Mouse (Mus musculus) intestine, embryonic 14.5 days (tissue): Measurements from ENCODE around the gene Sipa1l3. TPM values are rescaled to one million over a fixed set of nuclear protein-coding genes. Genes with fewer than 3 reads are reported as not detected.
A peak's percentile ranks its signal among the peaks of the same experiment; 100 is the strongest.

Experiments
- ATAC-seq: fragments of 200-750 bp; cut with Nextera tagmentation; replicated peaks from 2 replicates; pipeline ENCODE4 v1.8.0; 2017; ENCODE audit warnings: low read depth, moderate number of reproducible peaks, moderate TSS enrichment, moderate library complexity; ENCODE audit not compliant: low FRiP score, low TSS enrichment
- DNase-seq: peaks from one replicate; pipeline ENCODE4 v3.0.0-alpha.2; 2018; ENCODE audit warnings: low spot score
- H3K27ac ChIP-seq: fragments of 300-500 bp; sonication (generic); 2 replicates; pipeline ENCODE4 v1.5.1; 2014; ENCODE audit warnings: low read depth, mild to moderate bottlenecking, control low read depth
- H3K27me3 ChIP-seq: fragments of 300-500 bp; sonication (generic); replicated peaks from 2 replicates; pipeline ENCODE4 v1.6.1; 2014; ENCODE audit warnings: low read length, control low read depth; ENCODE audit not compliant: control insufficient read depth, insufficient read depth
- H3K36me3 ChIP-seq: fragments of 300-500 bp; sonication (generic); 2 replicates; pipeline ENCODE4 v1.6.1; 2014; ENCODE audit warnings: low read length, control low read depth; ENCODE audit not compliant: control insufficient read depth, insufficient read depth
- H3K4me1 ChIP-seq: fragments of 300-500 bp; sonication (generic); replicated peaks from 2 replicates; pipeline ENCODE4 v1.6.1; 2014; ENCODE audit warnings: low read length, control low read depth, mixed read lengths; ENCODE audit not compliant: control insufficient read depth, insufficient read depth
- H3K4me2 ChIP-seq: fragments of 300-500 bp; sonication (generic); 2 replicates; pipeline ENCODE4 v1.6.1; 2014; ENCODE audit warnings: low read length
- H3K4me3 ChIP-seq: fragments of 300-500 bp; sonication (generic); 2 replicates; pipeline ENCODE4 v1.5.1; 2014; ENCODE audit warnings: low read depth, low read length, control low read depth, mixed read lengths
- H3K9ac ChIP-seq: fragments of 300-500 bp; sonication (generic); 2 replicates; pipeline ENCODE4 v1.6.1; 2014; ENCODE audit warnings: mild to moderate bottlenecking, low read length
- H3K9me3 ChIP-seq: fragments of 300-500 bp; sonication (generic); 2 replicates; pipeline ENCODE4 v1.6.1; 2016; ENCODE audit warnings: low read length, control low read depth; ENCODE audit not compliant: control insufficient read depth
- WGBS: fragments of 180-500 bp; shearing (Covaris S2); extraction: QIAGEN DNeasy Blood & Tissue Kit; methylation state at CpG from one replicate; pipeline ENCODE4 v1.1.7; 2014; 5-methylcytosine and 5-hydroxymethylcytosine counted together
- polyA plus RNA-seq: library from polyadenylated mRNA; unstranded; fragments of >200 nt; fragmentation: Nextera tagmentation; extraction: Ambion mirVana; gene quantifications from 2 replicates; pipeline ENCODE4 v1.2.1, GENCODE M21; 2014

The Sipa1l3 gene
- polyA plus RNA-seq, 1 experiment from 2014 or later = 22.5 TPM

GRCm38 (mm10) chr7:29374054-29374453 lies 144.4 kb downstream of the Sipa1l3 start:
- H3K4me1 ChIP-seq = no peaks in the 10 kb centered on the region
- no peak overlapping the region for H3K4me3 ChIP-seq
- H3K9ac ChIP-seq = no peak overlapping the region
- no peak for ATAC-seq
- WGBS = 84% methylated on average over 6 of the region's 6 CpGs
- no peaks in the 10 kb centered on the region for H3K9me3 ChIP-seq
- H3K27me3 ChIP-seq = no peaks in the 10 kb centered on the region
- H3K36me3 ChIP-seq = peaks cover 57% of the 10 kb centered on the region
- H3K27ac ChIP-seq = no peak overlapping the region
- DNase-seq = no peak
- H3K4me2 ChIP-seq = no peak overlapping the region

GRCm38 (mm10) chr7:29372123-29372522 lies 146.3 kb downstream of the Sipa1l3 start:
- Histone ChIP-seq H3K4me1 (no peaks in the 10 kb centered on the region), H3K27ac (no peak overlapping the region), H3K4me2 (no peak overlapping the region), H3K9ac (no peak overlapping the region), H3K9me3 (no peaks in the 10 kb centered on the region), H3K36me3 (peaks cover 40% of the 10 kb centered on the region), H3K4me3 (no peak overlapping the region), H3K27me3 (no peaks in the 10 kb centered on the region)
- no peak for DNase-seq
- no peak for ATAC-seq
- WGBS = 91% methylated on average over 5 of the region's 5 CpGs

- no peaks in the 10 kb centered on the region for H3K4me1 ChIP-seq
Observed at GRCm38 (mm10) chr7:29370031-29370430, 148.4 kb downstream of the Sipa1l3 start.

GRCm38 (mm10) chr7:29368004-29368320 lies 150.5 kb downstream of the Sipa1l3 start:
- Histone ChIP-seq H3K9me3 (no peaks in the 10 kb centered on the region), H3K4me3 (no peak overlapping the region), H3K4me2 (no peak overlapping the region), H3K27me3 (no peaks in the 10 kb centered on the region), H3K27ac (no peak overlapping the region), H3K4me1 (no peaks in the 10 kb centered on the region), H3K9ac (no peak overlapping the region), H3K36me3 (peaks cover 29% of the 10 kb centered on the region)
- no peak for ATAC-seq
- no peak for DNase-seq
- WGBS = 43% methylated on average over 5 of the region's 5 CpGs

More at GRCm38 (mm10) chr7:29370031-29370430, 148.4 kb downstream of the Sipa1l3 start:
- ATAC-seq (no peak), DNase-seq (no peak)
- peaks cover 35% of the 10 kb centered on the region for H3K36me3 ChIP-seq
- no peaks in the 10 kb centered on the region for H3K9me3 ChIP-seq
- H3K4me2 ChIP-seq = no peak overlapping the region
- no peak overlapping the region for H3K27ac ChIP-seq
- no peaks in the 10 kb centered on the region for H3K27me3 ChIP-seq
- 68% methylated on average over 6 of the region's 6 CpGs for WGBS
- H3K9ac ChIP-seq = no peak overlapping the region
- no peak overlapping the region for H3K4me3 ChIP-seq

- Histone ChIP-seq H3K4me2 (no peak overlapping the region), H3K27ac (no peak overlapping the region), H3K36me3 (peaks cover 34% of the 10 kb centered on the region), H3K4me3 (no peak overlapping the region), H3K9me3 (no peaks in the 10 kb centered on the region), H3K4me1 (no peaks in the 10 kb centered on the region), H3K9ac (no peak overlapping the region), H3K27me3 (no peaks in the 10 kb centered on the region)
- no peak for ATAC-seq
- WGBS = 87% methylated on average over 13 of the region's 13 CpGs
- no peak for DNase-seq
Observed at GRCm38 (mm10) chr7:29367166-29368003, 151.1 kb downstream of the Sipa1l3 start.

GRCm38 (mm10) chr7:29364052-29364451 lies 154.4 kb downstream of the Sipa1l3 start:
- H3K9me3 ChIP-seq = no peaks in the 10 kb centered on the region
- no peak overlapping the region for H3K27ac ChIP-seq
- 15% methylated on average over 4 of the region's 4 CpGs for WGBS
- DNase-seq = peak; percentile 67
- peaks cover 36% of the 10 kb centered on the region for H3K36me3 ChIP-seq
- H3K4me2 ChIP-seq = no peak overlapping the region
- no peak overlapping the region for H3K4me3 ChIP-seq
- H3K9ac ChIP-seq = no peak overlapping the region
- H3K4me1 ChIP-seq = no peaks in the 10 kb centered on the region
- no peaks in the 10 kb centered on the region for H3K27me3 ChIP-seq
- peak; percentile 58; the same call in 1 of the 2 replicates for ATAC-seq

DNA sequence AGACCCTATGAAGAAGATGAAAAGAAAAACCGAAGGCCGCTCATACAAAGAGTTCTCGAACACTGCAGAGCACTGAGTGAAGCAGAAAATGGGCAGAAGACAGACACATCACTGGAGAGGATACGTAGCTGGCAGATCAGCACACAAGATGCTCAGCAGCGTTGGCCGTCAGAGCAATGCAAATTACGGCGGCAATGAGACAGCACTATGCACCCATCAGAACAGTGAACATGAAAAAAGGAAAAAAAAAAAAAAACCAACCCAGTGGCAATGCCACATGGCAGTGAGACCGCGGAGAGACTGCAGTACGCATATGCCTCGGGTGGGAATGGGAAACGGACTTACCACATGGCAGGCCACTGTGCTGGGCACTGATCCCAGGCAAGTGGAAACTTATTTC lies 156.9 kb downstream of the Sipa1l3 start:
- 96% methylated on average over 13 of the region's 13 CpGs for WGBS
- Histone ChIP-seq H3K4me3 (no peak overlapping the region), H3K9ac (no peak overlapping the region)

DNA sequence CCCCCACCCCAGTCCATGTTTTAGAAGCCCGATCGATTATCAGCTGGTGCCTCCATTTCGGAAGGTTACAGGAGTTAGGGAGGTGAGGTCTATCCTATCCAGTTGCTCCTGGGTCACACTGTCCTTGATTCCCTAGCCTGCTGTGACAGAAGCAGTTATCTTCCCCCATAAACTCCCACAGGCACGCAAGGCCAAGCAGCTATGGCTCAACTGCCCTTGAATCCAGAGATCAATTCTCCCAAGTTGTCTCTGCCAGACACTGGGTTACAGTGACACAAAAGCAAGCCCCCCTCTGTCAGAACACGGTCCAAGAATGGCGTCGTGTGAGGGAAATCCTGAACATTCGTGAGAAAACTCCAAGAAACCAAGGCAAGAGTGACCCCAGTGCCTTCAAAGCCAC lies 163.0 kb downstream of the Sipa1l3 start:
- no peak for DNase-seq
- 91% methylated on average over 8 of the region's 8 CpGs for WGBS
- Histone ChIP-seq H3K4me1 (no peaks in the 10 kb centered on the region), H3K4me3 (no peak overlapping the region), H3K27ac (no peak overlapping the region), H3K9ac (no peak overlapping the region), H3K36me3 (peaks cover 54% of the 10 kb centered on the region), H3K9me3 (no peaks in the 10 kb centered on the region), H3K27me3 (no peaks in the 10 kb centered on the region), H3K4me2 (no peak overlapping the region)
- no peak for ATAC-seq

More for the DNA sequence above, 156.9 kb downstream of the Sipa1l3 start:
- no peak for DNase-seq
- ATAC-seq = no peak
- no peaks in the 10 kb centered on the region for H3K27me3 ChIP-seq
- H3K9me3 ChIP-seq = no peaks in the 10 kb centered on the region
- H3K36me3 ChIP-seq = peaks cover 44% of the 10 kb centered on the region
- H3K27ac ChIP-seq = no peak overlapping the region
- H3K4me1 ChIP-seq = no peaks in the 10 kb centered on the region
- no peak overlapping the region for H3K4me2 ChIP-seq

GRCm38 (mm10) chr7:29354161-29354560 lies 164.3 kb downstream of the Sipa1l3 start:
- no peak for ATAC-seq
- peaks cover 59% of the 10 kb centered on the region for H3K36me3 ChIP-seq
- DNase-seq = no peak
- no peak overlapping the region for H3K4me2 ChIP-seq
- H3K27me3 ChIP-seq = no peaks in the 10 kb centered on the region
- no peak overlapping the region for H3K9ac ChIP-seq
- 90% methylated on average over 8 of the region's 8 CpGs for WGBS
- no peaks in the 10 kb centered on the region for H3K9me3 ChIP-seq
- no peaks in the 10 kb centered on the region for H3K4me1 ChIP-seq
- H3K27ac ChIP-seq = no peak overlapping the region
- H3K4me3 ChIP-seq = no peak overlapping the region
